Mouse (Mus musculus) heart, adult 8-10 months (tissue): ENCODE data around the gene Rfx8. TPM values are rescaled to one million over a fixed set of nuclear protein-coding genes. Genes with fewer than 3 reads are reported as not detected.

Source experiments
- DNase-seq: peaks from one replicate; pipeline ENCODE4 v3.0.0; 2022; ENCODE audit warnings: low spot score
- total RNA-seq, 4 experiments: library from RNA; stranded (reverse); gene quantifications; 2 replicates each; pipeline ENCODE4 v1.2.4; 2022

The Rfx8 gene
- total RNA-seq: under 1 TPM; 0.16 to 0.23 (median 0.19) TPM

- no peak for DNase-seq
Measured at GRCm38 (mm10) chr1:39720632-39721350, at the start of gene Rfx8. Gene Rfx8, minus strand, starts transcription at chr1:39720997.

- no peak for DNase-seq
Measured at GRCm38 (mm10) chr1:39770436-39770835, 49.6 kb upstream of the Rfx8 start.

DNA sequence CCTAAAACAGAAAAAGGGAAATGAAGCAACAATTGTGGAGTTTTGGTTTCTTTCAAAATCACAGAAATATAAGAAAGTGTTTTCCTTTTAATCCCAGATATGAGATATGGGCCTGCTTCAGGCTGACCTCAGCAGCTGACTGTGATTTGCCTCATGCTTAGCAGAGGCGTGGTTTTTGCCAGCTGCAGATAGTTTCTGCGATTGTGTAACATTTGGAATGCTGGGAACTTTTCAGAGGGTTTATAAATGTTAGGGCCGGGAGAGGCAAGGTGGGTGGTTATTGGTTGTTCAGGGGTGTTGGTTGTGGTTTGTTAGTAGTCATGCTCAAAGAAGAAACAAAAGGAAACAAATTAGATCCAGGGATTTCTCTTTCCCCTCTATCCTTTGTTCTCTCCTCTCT, 47.2 kb upstream of the Rfx8 start:
- no peak for DNase-seq

DNA sequence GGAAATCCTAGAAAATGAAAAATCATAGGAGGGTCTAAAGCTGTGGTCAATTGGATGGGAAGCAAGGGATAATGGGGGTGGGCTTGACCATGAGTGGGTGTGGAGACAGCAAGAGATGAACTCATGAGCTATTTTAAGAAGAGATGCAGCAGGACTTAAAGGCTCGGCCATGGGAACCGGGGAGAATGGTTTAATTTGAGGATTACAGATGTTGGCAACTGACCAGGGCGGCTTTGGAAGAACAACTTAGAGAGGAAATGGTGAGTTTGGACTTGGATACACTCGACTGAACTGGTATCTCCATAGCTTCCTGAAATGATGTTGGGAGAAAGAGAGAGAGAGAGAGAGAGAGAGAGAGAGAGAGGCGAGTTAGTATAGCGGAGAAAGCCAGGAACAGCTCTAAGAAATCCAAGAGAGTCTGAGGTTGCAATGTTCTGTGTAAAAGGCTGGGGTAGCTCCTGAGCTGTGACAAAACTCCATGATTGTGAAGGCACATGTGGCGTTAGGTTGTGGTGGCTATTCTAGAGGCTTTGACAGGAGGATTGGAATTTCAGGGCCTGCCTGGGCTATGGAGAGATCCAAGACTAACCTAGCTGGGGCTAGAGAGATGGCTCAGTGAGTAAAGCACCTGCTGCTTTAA, 45.2 kb upstream of the Rfx8 start:
- DNase-seq: no peak

GRCm38 (mm10) chr1:39762025-39762370, 41.2 kb upstream of the Rfx8 start:
- peak; percentile 92 for DNase-seq

DNA sequence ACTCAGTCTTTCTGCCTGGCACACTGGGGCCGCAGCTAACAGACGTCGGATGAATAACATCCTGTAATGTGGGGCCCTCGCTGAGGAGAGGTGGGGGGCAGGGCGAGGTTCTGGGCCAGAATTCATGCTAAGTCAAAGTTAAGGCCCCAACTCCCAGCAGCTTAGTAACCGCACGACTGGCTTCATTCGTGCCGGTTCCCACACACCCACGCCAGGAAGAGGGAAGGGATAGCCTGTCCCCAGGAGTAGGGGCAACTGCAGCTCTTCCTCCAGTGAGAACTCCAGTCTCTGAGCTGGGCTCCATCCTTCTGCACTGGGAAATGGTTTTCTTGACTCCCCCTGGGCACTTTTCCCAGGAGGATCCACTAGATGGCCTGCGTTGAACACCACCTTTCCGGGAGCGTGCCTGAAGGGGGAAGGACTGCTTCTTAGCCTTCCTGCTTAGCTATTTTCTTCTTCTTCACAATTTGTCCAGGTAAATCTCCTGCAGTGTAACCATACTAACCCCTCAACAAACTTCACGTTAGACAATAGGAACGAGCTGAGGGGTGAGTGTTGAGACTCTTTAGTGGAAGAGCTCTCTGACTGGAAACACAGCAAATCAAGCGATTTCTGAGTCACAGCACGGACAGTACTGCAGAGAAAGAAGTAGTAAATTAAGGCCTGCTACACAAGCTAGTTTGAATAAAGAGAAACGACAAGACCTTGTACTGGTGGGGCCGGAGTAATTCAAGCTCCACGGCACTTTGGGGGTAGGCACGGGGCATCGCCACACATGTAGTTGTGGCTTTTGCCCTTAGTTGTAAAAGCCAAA, 40.6 kb upstream of the Rfx8 start:
- peak; percentile 74 for DNase-seq

DNA sequence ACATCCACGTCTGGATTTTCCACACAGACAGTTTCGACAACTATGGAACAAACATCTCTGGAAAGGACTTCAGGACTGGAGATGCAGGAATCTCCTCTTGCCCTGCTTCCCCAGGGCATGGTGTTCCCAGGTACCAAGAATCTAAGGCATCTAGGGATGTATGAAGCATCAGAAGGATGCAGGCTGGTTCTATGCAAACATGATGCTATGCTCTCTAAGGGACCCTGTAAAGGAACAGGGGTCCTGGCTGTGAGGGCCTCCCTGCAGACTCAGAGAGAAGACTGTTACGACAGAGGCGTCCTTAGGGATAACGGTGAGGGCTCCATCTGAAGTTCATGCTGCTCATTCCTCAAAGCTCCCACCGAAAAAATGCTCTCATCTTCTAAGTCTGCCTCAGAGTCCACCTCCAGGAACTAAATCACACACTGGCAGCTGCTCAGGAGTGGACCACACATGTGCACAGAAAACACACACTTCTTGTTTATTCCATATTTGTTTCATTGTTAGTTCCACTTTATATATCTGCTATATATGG, 39.5 kb upstream of the Rfx8 start:
- DNase-seq: no peak

DNA sequence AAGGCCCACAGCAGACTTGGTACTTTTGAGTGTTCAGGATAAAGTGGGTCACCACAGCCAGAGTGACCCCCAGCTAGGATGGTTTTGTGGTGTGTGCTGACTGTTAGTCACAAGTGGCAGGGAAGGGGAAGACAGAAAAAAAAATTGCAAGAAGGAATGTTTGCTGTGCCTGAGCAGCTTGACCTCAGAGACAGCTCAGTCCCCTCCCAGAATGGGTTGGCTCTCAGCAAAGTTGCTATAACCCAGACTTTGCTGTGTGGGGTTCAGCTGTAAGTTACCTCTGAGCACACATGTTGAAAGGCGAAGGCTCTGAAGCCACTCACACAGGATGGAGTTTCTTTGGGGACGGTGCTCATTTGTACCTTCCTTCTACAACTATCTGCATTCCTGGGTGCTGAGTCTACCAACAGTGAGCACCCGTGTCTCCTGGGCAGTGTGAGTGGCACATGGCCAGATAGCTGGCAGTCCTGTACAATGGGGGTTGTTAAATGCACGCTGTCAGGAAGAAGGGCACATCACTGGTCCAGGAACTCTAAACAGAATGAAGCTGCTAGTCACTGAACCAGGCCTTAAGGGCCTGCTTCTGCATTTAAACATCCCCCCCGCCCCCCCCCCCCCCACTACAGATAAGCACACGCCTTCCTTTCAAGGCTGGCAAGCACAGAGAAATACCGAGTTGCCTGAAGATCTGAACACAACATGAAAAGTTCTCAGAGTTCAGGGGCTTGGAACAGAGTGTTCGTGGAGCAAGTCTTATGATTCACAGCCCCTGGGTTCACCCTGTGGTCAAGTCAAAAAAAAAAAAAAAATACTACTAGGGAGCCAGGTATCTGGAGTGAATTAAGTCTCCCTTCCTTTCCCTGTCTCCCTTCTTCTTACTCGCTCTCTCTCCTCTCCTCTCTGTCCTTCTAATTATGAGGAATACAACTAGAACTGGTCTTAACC, 38.7 kb upstream of the Rfx8 start:
- DNase-seq: peak; percentile 28

GRCm38 (mm10) chr1:39758244-39758643, 37.4 kb upstream of the Rfx8 start:
- DNase-seq: peak; percentile 72

DNA sequence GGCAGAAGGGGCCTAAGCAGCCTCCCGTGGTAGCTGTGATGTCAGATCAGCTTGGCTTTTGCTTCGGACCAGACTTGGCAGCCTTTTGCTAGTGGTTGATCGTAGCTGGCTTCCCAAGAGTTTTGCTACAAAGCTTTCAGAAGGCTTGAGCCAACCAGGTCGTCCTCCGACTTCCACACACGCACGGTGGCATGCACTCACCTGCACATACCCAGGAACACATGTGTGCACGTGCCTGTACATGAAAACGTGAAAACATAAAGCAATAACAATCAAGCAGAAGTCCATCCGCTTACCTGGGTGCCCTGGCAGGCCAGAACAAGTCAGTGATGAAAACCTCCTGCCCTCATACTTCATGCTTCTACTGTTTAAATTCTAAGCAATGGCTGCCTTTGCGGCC, 36.2 kb upstream of the Rfx8 start:
- no peak for DNase-seq

GRCm38 (mm10) chr1:39754224-39754957, 33.6 kb upstream of the Rfx8 start:
- DNase-seq: no peak

GRCm38 (mm10) chr1:39751537-39751936, 30.7 kb upstream of the Rfx8 start:
- DNase-seq: no peak

DNA sequence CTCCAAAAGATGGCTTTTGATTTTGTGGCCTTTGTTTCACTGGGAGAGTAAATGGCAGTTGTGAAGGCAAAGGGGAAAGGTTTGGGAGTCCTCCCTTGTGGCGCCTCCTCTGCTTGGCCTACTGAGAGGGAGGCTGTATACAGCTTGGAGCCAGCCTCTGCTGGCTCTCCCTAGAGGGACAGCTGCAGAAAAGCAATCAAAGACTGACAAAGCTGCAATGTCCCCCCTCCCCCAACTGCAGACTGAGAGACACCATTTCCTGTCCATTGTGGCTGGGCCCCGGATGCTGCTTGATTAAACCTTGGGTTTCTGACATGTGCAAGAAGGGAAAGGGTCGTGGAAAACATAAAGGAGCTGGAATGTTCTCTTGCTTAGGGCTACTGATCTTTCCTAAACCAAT, 28.9 kb upstream of the Rfx8 start:
- DNase-seq: no peak

GRCm38 (mm10) chr1:39749214-39749613, 28.4 kb upstream of the Rfx8 start:
- no peak for DNase-seq

GRCm38 (mm10) chr1:39748666-39749065, 27.9 kb upstream of the Rfx8 start:
- DNase-seq: no peak

DNA sequence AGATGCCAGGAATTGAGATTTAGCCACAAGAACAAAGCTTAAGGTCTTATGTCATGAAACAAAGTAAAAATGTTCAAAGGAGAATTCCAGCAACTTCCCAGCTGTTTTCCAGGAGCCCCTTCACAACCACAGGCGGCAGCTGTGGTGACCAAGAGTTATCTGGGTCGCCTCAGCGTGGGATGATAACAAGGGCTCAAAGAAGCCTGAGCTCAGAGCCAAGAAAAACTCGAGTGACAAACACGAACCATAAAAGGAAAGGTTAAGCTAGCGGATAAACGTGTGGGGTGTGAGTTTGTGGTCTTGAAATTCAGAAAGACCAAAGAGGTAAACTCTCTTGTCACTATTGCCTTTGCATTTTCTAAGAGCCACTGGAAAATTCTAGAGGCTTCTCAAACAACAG, 25.7 kb upstream of the Rfx8 start:
- DNase-seq: no peak

GRCm38 (mm10) chr1:39740948-39741347, 20.2 kb upstream of the Rfx8 start:
- no peak for DNase-seq

DNA sequence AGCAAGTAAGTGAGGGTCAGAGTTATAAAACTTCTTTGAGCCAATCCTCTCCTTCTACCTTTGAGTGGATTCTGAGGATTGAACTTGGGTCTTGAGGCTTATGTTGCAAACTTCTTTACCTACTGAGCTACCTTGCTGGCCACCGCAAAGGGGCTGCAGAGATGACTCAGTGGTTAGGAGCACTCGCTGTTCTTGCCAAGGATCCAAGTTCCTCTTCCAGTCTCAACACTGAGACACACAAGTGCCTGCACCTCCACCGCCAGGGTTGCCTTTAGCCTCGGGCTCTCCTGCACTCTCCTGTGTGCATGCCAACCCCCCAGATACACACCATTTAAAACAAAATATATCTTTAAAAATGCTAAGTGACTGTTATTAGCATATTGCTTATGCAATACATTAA, 19.2 kb upstream of the Rfx8 start:
- DNase-seq: no peak

- DNase-seq: peak; percentile 78
Measured at GRCm38 (mm10) chr1:39735927-39736604, 15.3 kb upstream of the Rfx8 start.

GRCm38 (mm10) chr1:39735493-39735892, 14.7 kb upstream of the Rfx8 start:
- no peak for DNase-seq
